Mouse (Mus musculus): ENCODE results near the gene Lag3. TPM values are rescaled to one million over a fixed set of nuclear protein-coding genes. Genes with fewer than 3 reads are reported as not detected.

The Lag3 gene
- polyA plus RNA-seq, 1 experiment, result 0.44 TPM

- H3K79me2 ChIP-seq (ENCODE audit: control insufficient read depth, insufficient read depth), result peaks cover 41% of the 10 kb centered on the region
- H3K79me3 ChIP-seq (ENCODE audit: low read depth), result peaks cover 24% of the 10 kb centered on the region
- H3ac ChIP-seq (ENCODE audit: control insufficient read depth, insufficient read length, low read depth), result peak within 1 kb of the TSS; percentile 90
- no peak for TF ChIP-seq CEBPB (IDR thresholded peaks at IDR 0.05; ENCODE audit: low read depth)
- TF ChIP-seq MYOG (IDR thresholded peaks at IDR 0.05; ENCODE audit: control insufficient read depth, extremely low read depth, insufficient read length), result no peak
- no peak for TF ChIP-seq MYOD1 (IDR thresholded peaks at IDR 0.05; ENCODE audit: control insufficient read depth, insufficient read length, low read depth)
- TF ChIP-seq MAX (IDR thresholded peaks at IDR 0.05), result no peak
- TF ChIP-seq CTCF (IDR thresholded peaks at IDR 0.05; ENCODE audit: control insufficient read depth, insufficient read depth, insufficient read length), result peak; percentile 86
- peak within 1 kb of the TSS; percentile 79 for H3K4me3 ChIP-seq (ENCODE audit: insufficient read depth, poor library complexity, severe bottlenecking)
- no peaks in the 10 kb centered on the region for H3K27me3 ChIP-seq (ENCODE audit: control insufficient read depth, insufficient read depth, insufficient read length)
- H3K36me3 ChIP-seq (ENCODE audit: control insufficient read depth, insufficient read depth), result peaks cover 36% of the 10 kb centered on the region
Observed at GRCm38 (mm10) chr6:124930754-124931524, 19.4 kb upstream of the Lag3 start, which contains the start of gene Mlf2. Gene Mlf2, plus strand, starts transcription at chr6:124931386.

GRCm38 (mm10) chr6:124930231-124930630, 18.7 kb upstream of the Lag3 start:
- Histone ChIP-seq H3K79me3 (ENCODE audit: low read depth) (peaks cover 23% of the 10 kb centered on the region), H3ac (ENCODE audit: control insufficient read depth, insufficient read length, low read depth) (peak overlapping the region; percentile 28), H3K79me2 (ENCODE audit: control insufficient read depth, insufficient read depth) (peaks cover 40% of the 10 kb centered on the region), H3K36me3 (ENCODE audit: control insufficient read depth, insufficient read depth) (peaks cover 29% of the 10 kb centered on the region), H3K4me3 (ENCODE audit: insufficient read depth, poor library complexity, severe bottlenecking) (peak overlapping the region; percentile 16), H3K27me3 (ENCODE audit: control insufficient read depth, insufficient read depth, insufficient read length) (no peaks in the 10 kb centered on the region)
- no peak for TF ChIP-seq MYOD1 (IDR thresholded peaks at IDR 0.05; ENCODE audit: control insufficient read depth, insufficient read length, low read depth)
- no peak for TF ChIP-seq FOSL1 (IDR thresholded peaks at IDR 0.05; ENCODE audit: insufficient read depth, low read length, poor library complexity, severe bottlenecking)
- TF ChIP-seq USF1 (IDR thresholded peaks at IDR 0.05; ENCODE audit: low read depth), result no peak
- no peak for TF ChIP-seq CTCF (IDR thresholded peaks at IDR 0.05; ENCODE audit: control insufficient read depth, insufficient read depth, insufficient read length)
- TF ChIP-seq CEBPB (IDR thresholded peaks at IDR 0.05; ENCODE audit: low read depth), result no peak
- TF ChIP-seq MYOG (IDR thresholded peaks at IDR 0.05; ENCODE audit: control insufficient read depth, extremely low read depth, insufficient read length), result no peak
- no peak for TF ChIP-seq MAX (IDR thresholded peaks at IDR 0.05)

- H3K27me3 ChIP-seq (ENCODE audit: control insufficient read depth, insufficient read depth, insufficient read length), result no peaks in the 10 kb centered on the region
- no peak overlapping the region for H3K4me3 ChIP-seq (ENCODE audit: insufficient read depth, poor library complexity, severe bottlenecking)
- TF ChIP-seq CTCF (IDR thresholded peaks at IDR 0.05; ENCODE audit: control insufficient read depth, insufficient read depth, insufficient read length) (no peak), FOSL1 (IDR thresholded peaks at IDR 0.05; ENCODE audit: insufficient read depth, low read length, poor library complexity, severe bottlenecking) (no peak), MAX (IDR thresholded peaks at IDR 0.05) (no peak), USF1 (IDR thresholded peaks at IDR 0.05; ENCODE audit: low read depth) (no peak), CEBPB (IDR thresholded peaks at IDR 0.05; ENCODE audit: low read depth) (no peak), MYOD1 (IDR thresholded peaks at IDR 0.05; ENCODE audit: control insufficient read depth, insufficient read length, low read depth) (no peak), MYOG (IDR thresholded peaks at IDR 0.05; ENCODE audit: control insufficient read depth, extremely low read depth, insufficient read length) (no peak)
- no peaks in the 10 kb centered on the region for H3K79me2 ChIP-seq (ENCODE audit: control insufficient read depth, insufficient read depth)
- H3ac ChIP-seq (ENCODE audit: control insufficient read depth, insufficient read length, low read depth), result no peak overlapping the region
- no peaks in the 10 kb centered on the region for H3K79me3 ChIP-seq (ENCODE audit: low read depth)
- no peaks in the 10 kb centered on the region for H3K36me3 ChIP-seq (ENCODE audit: control insufficient read depth, insufficient read depth)
Observed at GRCm38 (mm10) chr6:124925941-124926340, 14.4 kb upstream of the Lag3 start.

- Histone ChIP-seq H3K79me2 (ENCODE audit: control insufficient read depth, insufficient read depth) (no peaks in the 10 kb centered on the region), H3K79me3 (ENCODE audit: low read depth) (no peaks in the 10 kb centered on the region), H3K4me3 (ENCODE audit: insufficient read depth, poor library complexity, severe bottlenecking) (no peak overlapping the region), H3ac (ENCODE audit: control insufficient read depth, insufficient read length, low read depth) (no peak overlapping the region), H3K36me3 (ENCODE audit: control insufficient read depth, insufficient read depth) (no peaks in the 10 kb centered on the region), H3K27me3 (ENCODE audit: control insufficient read depth, insufficient read depth, insufficient read length) (no peaks in the 10 kb centered on the region)
- no peak for TF ChIP-seq CTCF (IDR thresholded peaks at IDR 0.05; ENCODE audit: control insufficient read depth, insufficient read depth, insufficient read length)
- TF ChIP-seq MYOG (IDR thresholded peaks at IDR 0.05; ENCODE audit: control insufficient read depth, extremely low read depth, insufficient read length), result no peak
- TF ChIP-seq MYOD1 (IDR thresholded peaks at IDR 0.05; ENCODE audit: control insufficient read depth, insufficient read length, low read depth), result no peak
- no peak for TF ChIP-seq CEBPB (IDR thresholded peaks at IDR 0.05; ENCODE audit: low read depth)
- TF ChIP-seq MAX (IDR thresholded peaks at IDR 0.05), result no peak
- no peak for TF ChIP-seq FOSL1 (IDR thresholded peaks at IDR 0.05; ENCODE audit: insufficient read depth, low read length, poor library complexity, severe bottlenecking)
- TF ChIP-seq USF1 (IDR thresholded peaks at IDR 0.05; ENCODE audit: low read depth), result no peak
Observed at GRCm38 (mm10) chr6:124925173-124925793, 13.8 kb upstream of the Lag3 start.

- Histone ChIP-seq H3K27me3 (ENCODE audit: control insufficient read depth, insufficient read depth, insufficient read length) (no peaks in the 10 kb centered on the region), H3K4me3 (ENCODE audit: insufficient read depth, poor library complexity, severe bottlenecking) (no peak overlapping the region), H3ac (ENCODE audit: control insufficient read depth, insufficient read length, low read depth) (no peak overlapping the region), H3K79me3 (ENCODE audit: low read depth) (peaks cover 5% of the 10 kb centered on the region), H3K36me3 (ENCODE audit: control insufficient read depth, insufficient read depth) (no peaks in the 10 kb centered on the region), H3K79me2 (ENCODE audit: control insufficient read depth, insufficient read depth) (peaks cover 14% of the 10 kb centered on the region)
- TF ChIP-seq MYOG (IDR thresholded peaks at IDR 0.05; ENCODE audit: control insufficient read depth, extremely low read depth, insufficient read length), result no peak
- no peak for TF ChIP-seq USF1 (IDR thresholded peaks at IDR 0.05; ENCODE audit: low read depth)
- TF ChIP-seq CEBPB (IDR thresholded peaks at IDR 0.05; ENCODE audit: low read depth), result no peak
- no peak for TF ChIP-seq FOSL1 (IDR thresholded peaks at IDR 0.05; ENCODE audit: insufficient read depth, low read length, poor library complexity, severe bottlenecking)
- TF ChIP-seq MAX (IDR thresholded peaks at IDR 0.05), result no peak
- TF ChIP-seq MYOD1 (IDR thresholded peaks at IDR 0.05; ENCODE audit: control insufficient read depth, insufficient read length, low read depth), result no peak
- no peak for TF ChIP-seq CTCF (IDR thresholded peaks at IDR 0.05; ENCODE audit: control insufficient read depth, insufficient read depth, insufficient read length)
Observed at GRCm38 (mm10) chr6:124921539-124921938, 10.0 kb upstream of the Lag3 start.

All from C2C12 (cell line).